Mouse (Mus musculus) hindlimb bud, embryonic 11.5 days (tissue): Measurements from ENCODE around the gene Wbp1l.

Experiments used
- DNase-seq: peaks from one replicate; pipeline ENCODE4 v3.0.0-alpha.2; 2012; ENCODE audit warnings: low read depth, low spot score; ENCODE audit errors: extremely low spot score

Wbp1l gene

DNA sequence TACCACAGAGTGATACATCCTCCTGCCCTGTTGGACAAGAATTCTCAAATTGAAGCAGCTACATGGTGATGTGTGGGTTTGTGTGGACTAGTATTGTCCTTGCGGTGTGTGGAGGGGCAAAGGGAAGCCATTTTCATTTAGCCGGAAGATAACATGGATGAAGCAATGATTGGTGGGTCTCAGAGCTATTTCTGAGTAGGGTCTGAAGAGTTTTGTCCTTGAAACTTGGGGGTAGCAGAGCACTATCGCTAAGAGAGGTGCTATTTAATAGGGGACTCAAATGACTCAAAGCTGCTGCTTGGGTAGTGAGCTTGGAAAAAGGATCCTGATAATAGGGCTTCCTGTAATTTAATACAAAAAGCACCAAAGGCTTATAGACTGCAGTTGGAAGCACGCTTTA, 697 bp upstream of the Wbp1l start:
- no peak for DNase-seq

DNA sequence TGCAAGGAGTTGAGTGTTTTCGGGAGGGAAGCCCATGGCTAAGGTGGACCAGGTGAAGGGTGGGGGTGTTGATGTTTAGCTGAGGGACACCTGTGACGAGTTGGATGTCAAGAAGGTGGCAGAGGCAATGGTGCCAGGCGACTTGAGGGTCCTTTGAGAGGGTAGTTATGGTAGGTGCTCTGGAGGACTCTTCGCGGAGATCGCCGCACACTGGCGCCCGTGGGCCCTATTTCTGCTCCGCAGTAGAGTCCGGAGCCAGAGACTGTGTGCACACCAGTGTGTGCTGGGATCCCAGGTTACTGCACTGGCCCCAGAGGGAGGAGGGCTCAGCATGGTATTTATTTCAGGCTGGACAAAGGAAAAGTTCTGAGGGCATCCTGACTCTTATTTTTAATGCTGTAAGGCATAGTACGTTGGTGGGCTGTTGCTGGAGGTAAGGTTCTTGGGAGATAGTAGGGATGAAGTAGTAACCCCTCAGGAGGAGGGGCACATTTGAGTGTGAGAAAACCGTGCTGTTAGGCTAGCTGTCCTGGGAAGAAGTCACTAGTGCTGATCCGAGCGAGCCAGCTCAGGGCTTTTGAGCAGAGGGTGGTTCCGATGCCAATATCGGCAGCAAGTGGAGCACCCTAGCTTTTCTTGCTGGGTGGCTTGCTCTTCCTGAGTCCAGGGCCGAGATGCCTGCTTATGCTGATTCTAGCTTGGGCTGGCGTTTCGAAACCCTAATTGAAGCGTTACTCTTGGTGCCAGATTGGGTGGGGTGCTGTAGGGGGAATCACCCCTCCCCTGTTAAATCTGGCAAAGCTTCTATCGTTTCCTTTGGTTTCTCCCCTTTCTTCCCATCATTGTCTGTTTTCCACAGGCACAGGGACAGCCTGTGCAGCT, 732 bp downstream of the Wbp1l start:
- no peak for DNase-seq

DNA sequence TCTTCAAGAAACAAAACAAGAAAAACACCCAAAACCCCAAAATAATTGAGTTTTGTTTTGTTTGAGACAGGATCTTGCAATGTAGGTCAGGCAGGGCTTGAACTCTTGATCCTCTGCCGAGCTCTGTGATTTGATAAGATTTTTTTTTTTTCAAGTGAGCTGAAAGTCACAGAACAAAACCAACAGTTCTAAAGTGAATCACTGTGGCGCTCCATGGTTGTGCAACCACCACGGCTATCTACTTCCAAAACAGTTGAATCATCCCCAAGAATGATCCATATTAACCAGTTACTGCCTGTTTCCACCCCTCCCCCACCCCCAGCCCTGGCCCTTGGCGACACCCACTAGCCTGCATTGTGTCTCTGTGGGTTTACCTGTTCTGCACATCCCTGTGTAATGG, 1.5 kb downstream of the Wbp1l start:
- no peak for DNase-seq

DNA sequence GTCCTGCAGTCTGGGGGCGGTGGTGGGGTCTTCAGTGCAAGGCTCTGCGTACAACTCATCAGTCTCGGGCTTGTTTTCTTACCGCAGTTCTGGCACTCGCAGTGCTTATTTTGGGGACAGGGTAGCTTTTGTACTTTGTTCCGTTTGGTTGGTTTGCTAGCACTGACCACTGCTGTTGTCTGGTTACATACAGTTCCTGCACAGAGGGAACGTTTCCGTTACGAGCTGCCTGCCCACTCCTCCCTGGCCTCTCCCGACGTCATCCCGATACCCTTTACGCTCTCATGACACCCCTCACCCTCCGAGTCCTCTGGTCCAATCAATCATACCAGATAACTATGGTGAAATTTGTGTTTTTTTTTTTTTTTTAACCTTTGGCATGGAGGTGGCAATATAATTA, 2.6 kb downstream of the Wbp1l start:
- DNase-seq = no peak

DNA sequence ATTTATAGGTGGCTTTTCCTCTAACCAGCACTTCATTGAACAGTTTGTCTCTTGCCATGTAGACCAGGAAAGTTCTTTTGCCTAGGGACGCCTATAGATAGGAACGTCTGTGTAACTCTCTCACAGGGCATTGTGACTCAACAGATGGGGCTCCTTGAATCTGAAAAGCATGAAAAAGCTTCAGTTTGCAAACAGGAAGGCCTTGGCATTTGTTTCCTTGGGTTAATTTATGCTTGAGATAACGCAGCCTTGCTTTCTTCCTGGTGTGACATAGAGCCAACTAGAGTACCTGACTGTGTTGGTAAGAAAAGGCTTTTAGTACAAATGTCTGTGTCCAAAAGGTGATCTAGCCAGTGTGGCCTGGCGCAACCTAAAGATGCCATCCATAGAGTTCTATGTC, 3.5 kb downstream of the Wbp1l start:
- no peak for DNase-seq

DNA sequence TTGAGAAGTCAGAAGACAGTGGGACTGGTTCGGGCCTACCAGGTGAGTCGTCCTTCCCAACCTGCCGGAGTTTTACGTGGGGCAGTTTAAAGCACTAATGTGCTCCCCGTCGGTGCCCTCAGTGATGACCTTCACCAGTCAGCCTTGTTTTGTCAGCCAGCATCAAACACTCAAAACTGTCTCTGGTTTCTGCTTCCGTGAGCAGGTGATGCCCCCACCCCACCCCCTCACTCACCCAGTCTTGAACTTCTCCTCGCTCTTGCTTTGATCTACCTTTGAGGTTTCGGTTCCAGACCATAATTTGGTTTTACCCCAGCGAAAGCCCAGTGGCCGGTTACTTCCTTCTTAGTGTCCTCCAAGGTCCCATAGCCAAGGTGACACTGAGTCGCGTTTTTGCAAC, 7.8 kb downstream of the Wbp1l start:
- DNase-seq = no peak

DNA sequence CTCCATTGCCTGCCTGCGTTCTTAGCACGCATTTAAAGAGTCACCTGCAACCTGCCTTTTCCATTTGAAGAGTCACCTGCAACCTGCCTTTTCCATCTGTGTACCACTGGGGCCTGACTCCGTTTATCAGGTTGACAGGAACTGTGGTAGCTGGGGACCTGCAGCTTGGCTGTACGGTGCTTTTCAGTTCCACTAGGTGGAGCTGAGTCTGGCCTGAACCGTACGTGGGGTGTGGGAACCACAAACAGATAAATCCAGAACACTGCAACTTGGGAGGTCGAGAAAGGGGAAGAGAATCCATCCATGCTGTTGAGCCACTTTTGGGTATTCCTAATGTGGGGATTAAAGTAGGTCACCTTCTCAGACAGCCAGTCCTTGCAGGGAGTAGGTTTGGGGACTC, 8.5 kb downstream of the Wbp1l start:
- no peak for DNase-seq

DNA sequence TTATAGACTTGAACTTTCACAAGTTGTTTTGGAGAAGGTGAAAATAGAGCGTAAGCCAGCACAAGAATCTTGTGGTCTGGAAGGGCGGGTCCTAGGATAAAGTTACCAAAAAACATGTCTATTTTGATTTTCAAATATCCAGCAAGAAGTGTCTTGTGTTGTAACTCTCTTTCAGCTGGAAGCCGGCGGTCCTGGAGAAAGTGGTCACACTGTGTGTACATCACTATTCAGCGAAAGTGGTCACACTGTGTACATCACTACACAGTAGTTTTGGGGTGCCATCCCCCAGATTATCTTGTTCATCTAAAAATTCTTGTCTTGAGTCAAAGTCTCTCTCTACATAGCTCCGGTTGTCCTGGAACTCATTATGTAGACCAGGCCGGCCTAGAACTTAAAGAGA, 9.3 kb downstream of the Wbp1l start:
- no peak for DNase-seq

DNA sequence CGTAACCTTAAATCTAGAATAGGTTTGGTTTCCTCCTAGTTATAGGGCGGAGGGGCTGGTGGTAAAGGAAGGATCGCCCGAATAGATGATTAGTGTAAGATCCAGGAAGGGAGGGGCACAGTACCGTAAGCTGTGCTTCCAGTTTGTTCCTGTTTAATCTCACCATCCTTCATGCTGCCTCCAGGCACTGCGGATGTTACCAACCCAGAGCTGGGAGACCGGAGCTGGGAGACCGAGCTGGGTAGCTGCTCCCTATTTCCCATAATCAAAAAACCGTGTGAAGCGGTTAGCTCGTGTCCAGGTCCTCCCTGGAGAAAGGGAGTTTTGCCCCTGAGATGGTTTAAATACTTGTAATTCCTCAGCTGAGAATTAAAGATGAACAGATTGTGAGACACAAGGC, 17.5 kb downstream of the Wbp1l start:
- no peak for DNase-seq

DNA sequence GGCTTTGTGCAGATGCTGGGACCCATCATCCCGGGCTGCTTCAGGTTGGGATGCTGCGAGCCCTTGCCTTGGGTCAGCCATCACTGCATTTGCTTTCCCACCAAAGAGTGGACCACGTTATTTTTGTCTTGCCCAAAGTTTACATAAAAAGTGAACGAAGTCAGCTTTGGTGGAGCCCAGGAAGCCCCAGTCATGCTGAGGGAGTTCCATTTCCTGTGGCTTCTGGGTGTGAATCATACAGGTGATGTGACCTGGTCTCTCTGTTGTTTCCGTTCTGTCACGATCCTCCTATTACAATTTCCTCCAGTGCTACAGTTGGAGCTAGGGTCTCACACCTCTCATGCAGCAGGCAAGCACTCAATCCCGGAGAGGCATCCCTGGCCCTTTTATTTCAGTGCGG, 18.5 kb downstream of the Wbp1l start:
- DNase-seq = no peak

DNA sequence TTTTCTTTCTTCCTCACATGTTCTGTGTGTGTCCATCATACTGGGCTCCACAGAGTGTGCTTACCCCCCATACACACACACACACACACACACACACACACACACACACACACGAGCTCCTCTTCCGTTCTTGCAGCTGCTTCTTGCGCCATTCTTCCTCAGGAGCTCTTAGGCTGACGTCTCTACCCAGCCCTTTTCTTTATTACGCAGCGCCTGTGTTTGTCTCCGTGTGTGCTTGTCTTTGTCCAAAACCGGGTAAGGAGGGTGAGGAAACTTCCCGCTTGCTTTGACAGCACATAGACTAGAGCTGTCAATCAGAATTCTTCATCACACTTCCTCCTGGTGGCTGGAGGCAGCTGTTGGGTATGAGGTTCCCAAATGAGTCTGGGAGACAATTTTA, 19.4 kb downstream of the Wbp1l start:
- DNase-seq = no peak

DNA sequence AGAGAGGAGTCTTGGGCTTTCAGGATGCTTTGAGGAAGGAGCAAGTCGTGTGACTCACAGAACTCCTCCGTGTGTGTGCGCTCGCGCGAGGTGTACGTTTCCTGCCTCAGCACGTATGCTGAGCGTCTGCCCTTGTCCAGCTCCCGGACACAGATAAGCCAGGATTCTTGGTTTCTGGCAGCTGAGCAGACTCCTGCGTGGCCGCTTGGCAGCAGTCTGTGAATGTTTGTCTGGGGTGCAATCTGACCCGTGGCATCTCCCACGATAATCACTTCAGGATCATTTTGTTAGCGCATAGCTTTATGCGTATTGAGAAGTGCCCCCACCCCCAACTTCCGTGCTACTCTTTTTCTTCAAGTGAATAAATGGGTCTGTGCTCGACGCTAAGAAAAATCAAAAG, 20.1 kb downstream of the Wbp1l start:
- no peak for DNase-seq

DNA sequence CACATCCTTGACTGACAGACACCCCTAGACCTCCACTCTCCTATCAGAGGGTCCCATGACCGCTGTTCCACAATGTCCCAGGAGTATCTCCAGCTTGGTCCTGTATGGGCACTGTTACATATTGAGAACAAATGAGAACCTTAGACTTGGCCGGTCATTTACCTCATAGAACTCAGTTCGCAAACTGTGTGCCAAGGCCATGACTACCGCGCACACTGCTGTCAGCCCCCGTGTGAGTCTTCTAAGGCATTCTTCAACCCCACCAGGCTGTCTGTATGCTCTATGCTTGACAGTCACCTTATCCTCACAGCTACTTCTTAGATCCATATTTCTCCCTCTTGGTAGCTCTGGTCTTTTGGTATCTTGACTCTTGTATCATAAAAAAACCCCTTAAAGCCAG, 20.6 kb downstream of the Wbp1l start:
- DNase-seq = no peak

DNA sequence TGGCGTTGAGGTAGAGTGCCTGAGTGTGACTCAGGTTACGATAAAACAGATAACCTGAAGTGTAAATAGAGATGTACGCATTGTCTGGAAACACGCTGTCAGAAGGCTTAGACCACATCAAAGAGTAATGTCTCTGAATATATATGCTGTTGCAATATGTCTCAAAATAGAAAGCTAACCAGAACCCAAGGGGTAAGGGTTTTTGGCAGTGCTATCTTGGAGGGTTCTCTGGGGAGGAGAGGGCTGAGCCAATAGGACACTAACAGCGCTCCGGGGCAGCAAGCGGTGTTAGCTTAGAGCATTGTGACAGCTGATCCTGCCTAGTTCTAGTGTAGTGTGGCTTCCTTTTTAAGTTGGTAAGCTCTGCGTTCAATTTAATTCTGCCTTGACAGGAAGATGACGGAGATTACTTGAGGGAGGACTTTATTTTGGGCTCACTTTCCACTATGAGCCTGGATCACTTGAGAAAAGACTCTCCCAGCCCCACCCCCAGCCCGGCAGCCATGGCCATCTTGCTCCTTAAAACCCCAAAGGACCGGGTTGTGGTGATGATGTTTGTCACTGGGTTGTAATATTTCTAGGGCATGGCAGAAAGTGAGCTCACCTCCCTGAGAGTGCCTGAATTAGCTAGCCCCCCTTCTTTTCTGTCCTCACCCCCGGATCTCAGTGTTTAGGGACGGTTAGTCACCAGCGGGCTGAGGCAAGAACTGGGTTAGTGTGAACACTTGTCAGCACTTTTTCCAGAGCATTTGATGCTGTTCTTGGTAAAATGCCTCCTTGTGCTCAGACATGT, 21.3 kb downstream of the Wbp1l start:
- DNase-seq = no peak

DNA sequence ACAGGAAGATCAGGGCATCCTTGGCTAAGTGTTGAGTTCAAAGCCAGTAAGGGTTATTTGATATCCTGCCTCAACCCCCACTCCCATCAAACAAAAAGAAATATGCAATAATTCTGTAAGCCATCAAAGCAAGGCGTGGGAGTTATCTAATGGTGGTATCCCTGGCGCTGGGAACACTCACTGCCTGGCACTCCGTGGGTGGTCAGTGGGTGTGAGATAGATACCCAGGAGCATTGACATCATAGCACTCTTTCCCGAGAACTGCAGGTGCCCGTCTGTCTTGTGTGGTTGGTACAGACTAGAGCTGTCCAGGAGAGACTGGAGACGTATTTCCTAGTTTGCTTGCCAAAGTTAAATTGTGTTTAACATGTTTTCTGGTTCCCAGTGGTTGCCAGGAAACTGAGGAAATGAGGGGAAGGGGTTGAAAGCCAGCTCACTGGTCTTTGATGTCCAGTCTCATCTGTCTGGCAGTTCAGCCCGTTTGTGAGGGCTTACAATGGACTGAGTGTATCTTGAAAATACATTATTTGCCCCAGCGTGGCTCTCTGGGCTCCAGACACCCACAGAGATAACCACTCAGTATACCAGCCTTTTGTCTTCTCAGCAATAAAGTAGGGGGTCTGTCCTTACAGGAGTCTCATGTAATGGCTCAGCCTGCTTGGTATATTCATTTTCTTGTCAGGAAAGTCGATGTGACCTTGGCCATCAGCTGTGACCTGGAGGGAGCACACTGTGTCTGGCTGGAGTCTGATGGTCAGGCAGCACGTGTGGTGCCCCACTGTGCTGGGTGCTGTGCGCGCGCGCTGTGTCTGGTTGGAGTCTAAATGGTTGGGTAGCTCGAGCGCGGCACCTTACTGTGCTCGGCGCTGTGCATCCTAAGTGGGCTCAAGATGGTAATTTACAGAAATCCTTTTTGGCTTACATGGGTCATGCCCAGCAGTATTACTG, 22.6 kb downstream of the Wbp1l start:
- no peak for DNase-seq

DNA sequence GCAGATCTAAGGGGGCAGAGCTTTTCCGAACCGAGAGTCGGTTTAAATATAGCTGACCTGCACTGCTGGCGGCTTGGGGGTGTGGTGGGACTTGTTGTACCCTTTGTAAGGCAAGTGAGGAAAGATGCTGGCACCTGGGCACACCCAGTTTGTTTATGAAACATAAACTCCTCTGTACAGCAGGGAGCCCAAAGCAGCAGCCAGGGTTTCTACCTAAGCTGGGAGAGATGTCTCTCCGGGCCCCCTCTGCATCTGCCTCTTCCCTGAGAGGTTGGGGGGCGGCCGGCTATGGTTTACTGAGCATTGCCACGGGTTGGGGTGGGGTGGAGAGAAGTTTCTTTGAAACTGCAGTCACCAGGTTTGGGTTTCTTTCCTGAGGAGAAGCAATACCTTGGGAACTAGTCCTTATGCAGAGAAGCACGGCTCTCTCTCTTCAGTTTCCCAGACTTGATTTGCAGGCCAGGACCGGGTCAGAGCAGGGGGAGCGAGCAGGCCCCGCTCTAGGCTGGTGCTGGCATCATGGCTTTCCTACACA, 23.8 kb downstream of the Wbp1l start:
- no peak for DNase-seq

DNA sequence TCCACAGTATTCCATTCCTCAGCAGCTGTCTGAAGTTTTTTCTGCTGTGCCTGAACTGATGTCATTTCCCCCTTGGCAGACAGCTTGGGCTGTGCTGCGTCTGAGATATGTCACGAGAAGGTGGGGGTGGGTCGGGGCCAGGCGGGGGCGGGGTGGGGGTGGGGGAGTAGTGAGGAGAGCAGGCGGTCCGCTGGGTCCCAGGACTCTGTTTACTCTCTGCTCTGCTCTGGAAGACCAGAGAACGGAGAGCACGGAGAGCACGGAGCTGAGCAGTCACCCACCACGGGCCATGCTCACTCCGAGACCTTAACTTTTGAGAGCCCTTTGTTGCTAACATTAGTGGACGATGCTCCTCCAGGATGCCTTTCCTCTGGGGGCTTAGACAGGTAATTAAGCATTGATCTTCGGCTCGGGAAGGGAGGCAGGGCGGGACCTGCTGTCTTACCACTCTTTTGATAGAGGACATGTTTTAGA, 24.3 kb downstream of the Wbp1l start:
- no peak for DNase-seq

DNA sequence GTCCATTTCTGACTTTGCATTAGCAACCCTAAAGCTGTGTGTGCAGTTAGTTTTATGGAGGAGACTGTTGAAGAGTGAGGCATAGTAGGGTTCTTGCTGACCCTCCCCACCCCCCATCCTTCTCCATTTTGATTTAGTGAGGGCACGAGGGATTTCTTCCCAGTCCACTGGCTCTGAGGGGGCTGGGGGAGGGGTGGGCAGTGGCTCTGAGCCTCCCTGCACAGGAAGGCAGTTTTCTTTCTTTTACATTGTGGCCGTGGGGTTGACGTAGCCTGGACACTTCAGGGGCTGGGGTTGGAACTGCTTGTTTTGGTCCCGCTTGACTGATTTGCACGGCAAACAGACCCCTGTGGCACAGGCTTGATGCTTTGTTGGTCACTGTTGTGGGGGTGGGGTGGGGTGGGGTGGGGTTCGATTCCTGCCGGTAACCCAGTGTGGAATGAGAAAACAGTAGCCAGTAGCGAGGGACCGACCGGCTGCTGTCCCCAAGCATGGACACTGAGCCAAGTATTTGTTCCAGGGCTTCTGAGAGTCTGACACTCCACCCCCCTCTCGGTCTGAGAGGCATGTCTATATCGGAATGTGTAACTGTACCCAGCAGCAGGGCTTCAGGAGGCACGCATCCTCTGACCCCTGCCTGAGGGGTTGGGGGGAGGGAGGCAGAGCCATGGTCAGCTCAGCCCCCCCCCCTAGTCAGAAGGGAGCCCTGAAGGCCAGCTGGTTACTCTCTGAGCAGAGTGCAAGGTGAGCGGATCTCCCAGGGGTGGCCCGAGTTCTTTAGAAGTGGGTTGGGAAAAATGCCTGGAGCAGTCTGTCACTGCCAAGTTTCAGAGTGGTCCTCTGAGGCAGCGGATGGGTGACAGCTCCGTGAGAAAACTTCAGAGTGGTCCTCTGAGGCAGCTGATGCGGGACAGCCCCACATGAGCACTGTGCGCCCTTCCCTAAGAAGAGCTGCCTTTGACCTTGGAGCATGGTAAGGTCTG, 25.2 kb downstream of the Wbp1l start:
- DNase-seq = no peak

DNA sequence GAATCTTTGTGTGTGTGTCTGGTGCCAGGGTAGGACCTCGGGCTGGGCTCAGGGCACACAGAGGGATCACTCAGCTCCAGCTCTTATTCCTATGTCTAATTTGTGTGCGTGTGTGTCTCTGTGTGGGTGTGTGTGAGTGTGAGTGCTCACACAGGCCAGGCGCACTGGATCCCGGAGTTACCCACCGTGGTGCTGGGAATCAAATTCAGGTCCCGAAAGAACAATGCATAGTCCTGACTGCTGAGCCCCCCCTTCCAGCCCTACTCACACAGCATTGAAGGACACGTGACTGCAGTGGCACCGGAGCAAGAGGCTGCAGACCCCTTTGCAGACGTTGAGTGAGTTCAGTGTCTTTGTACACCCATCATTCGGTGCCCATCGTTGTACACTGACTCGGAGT, 26.1 kb downstream of the Wbp1l start:
- no peak for DNase-seq

DNA sequence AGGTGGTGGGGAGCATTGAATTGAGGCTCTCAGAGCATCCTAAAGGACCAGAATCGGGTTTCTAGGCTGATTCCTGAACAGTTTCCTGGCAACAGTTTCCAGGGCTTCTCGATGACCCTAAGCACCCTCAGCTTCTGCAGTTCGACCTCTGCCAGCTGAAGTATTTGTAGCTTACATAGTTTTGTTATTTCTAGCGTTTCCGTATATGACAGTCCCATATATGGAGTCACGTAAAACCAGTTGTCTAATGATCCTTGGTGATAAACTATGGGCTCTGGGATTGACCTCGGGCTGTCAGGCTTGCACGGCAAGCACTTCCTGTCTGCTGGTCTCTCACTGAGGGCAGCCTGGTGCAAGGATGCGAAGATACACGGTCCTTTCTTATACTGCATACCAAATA, 26.6 kb downstream of the Wbp1l start:
- DNase-seq = no peak
